Mouse (Mus musculus) common myeloid progenitor, adult 5-6 weeks (primary cell): ENCODE data around the gene Kcnj15. TPM values are rescaled to one million over a fixed set of nuclear protein-coding genes. Genes with fewer than 3 reads are reported as not detected.

Experiments used
- ATAC-seq: replicated peaks from 2 replicates; pipeline ENCODE4 v1.8.0; 2016; ENCODE audit warnings: low read depth, mild to moderate bottlenecking, moderate TSS enrichment, inconsistent platforms; ENCODE audit not compliant: poor library complexity, severe bottlenecking
- total RNA-seq: library from RNA; stranded (forward); fragments of 200-1000, 187-1606 nt; gene quantifications from 2 replicates; pipeline ENCODE4 v1.2.3, GENCODE M21; 2017

The Kcnj15 gene
- total RNA-seq: not detected in 2 replicates

DNA sequence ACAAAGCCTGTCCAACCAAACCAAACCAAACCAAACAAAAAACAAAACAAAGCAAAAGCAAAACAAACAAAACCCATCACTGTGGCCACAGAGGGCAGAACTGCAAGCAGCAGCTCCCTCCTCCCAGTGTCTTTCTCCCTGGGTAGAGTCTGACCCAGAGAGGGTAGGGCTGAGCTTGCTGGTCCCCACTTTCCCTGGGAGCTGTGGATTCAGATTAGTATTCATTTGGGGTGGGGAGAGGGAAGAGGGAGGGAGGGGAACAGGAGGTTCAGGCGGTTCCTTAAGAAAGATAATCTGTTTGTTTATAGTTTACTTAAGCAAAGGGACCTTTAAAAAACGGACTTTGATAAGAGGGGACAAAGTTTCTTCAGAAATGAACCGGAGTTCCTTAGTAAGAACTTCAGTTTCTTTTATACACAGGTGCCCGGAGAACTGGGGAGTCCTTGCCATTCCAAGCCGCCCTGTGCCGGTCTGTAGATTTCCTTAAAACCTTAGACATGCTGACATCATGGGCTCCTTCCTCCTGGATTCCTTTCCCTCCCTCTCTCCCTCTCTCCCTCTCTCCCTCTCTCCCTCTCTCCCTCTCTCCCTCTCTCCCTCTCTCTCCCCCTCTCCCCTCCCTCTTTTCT, at the start of gene Kcnj15:
Gene Kcnj15 (plus strand): TSS at position 293 of the 629 bp plus-strand sequence.
- no peak for ATAC-seq

DNA sequence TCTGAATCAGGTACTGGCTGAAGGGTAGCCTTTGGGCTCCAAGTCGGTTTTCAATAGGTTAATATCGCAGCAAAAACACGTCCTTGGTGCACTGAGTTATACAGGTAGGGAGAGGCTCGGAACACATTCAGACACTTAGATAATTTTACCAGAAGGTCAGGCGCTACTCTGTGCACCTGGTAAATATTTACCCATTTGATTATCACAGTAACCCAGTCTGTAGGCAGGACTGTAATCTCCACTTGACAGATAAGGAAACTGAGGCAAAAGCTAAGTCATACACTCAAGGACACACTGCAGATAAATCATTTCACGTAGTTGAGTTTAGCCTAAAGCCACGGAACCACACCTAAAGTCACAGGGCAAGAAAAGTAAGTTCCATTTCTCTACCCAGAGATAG, 49.1 kb upstream of the Kcnj15 start:
- peak; percentile 21 for ATAC-seq

DNA sequence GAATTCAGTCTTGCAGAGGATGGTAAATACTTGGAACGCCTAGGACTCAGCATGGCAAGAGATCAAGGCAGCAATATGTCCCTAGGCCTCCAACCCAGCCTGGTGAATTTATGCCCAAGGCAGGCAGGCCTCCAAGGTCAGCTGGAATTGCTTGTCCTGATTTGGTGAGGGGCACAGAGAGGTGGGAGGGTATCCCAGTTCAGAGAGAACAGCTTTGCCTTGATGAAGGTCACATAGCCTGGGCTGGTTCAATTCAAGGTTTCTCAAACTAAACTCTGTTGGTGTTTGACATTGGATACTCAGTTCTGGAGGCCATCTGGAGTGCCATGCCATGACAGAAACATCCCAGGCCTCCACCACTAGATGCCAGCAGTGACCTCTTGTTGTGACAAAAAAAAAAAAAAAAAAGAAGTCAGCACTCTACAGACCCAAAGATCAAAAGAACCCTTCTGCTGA, 48.3 kb upstream of the Kcnj15 start:
- ATAC-seq: peak; percentile 73

GRCm38 (mm10) chr16:95214251-95215197, 42.8 kb upstream of the Kcnj15 start:
- ATAC-seq: no peak

GRCm38 (mm10) chr16:95215782-95216181, 41.6 kb upstream of the Kcnj15 start:
- ATAC-seq: no peak

DNA sequence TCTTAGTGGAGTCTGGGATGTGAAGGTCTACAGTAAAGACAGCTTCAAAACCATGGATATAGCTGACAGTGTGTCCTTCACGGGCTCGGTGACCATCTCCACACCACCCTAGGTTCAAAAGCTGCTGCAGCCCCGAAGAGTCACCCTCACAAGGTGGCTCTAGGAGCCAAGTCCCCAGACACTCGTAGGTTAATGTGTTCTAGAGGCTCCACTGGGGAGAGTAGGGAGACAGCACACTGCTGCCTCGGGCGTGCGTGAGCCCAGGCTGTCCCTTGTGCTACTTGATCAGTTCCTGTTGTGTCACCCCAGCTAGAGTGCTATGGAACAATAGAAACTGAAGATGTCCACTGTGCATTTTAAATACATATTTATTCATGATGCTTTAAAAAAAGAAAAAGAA, 41.0 kb upstream of the Kcnj15 start:
- no peak for ATAC-seq

DNA sequence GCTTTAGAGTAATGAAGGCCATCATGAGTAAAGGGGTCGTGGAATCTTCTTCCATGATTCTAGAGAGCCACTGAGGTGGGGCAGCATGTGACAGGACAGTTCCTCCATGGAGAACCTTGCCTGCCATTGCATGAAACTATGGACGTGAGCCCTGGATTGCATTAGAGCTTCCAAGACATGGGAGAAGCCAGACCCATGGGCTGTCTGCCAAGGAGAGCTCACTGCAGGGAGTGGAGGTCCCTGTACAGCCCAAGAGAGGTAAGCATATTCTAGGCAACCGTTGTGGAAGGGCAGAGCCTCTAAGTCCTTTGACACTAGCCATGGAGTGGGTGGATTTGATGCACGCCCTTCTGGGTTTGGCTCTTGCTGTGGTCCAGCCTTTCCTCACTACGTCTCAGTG, 40.5 kb upstream of the Kcnj15 start:
- no peak for ATAC-seq

DNA sequence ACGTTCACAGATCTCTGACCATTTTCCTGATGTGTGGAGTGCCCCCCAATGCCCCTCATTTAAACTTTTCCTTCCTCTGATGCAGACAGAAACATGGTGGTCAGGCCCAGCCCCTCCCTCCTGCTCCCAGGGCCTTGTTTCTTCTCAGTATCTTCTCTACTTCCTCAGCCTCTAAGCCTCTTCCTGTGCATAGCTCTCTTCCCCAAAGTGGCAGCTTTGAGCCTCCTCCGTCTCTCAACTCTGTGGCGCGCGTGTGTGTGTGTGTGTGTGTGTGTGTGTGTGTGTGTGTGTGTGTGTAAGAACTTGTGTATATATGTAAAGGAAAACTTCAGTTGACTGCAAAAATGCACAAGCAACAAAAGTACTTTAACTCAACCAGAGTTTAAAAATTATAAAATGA, 38.6 kb upstream of the Kcnj15 start:
- peak; percentile 86 for ATAC-seq

DNA sequence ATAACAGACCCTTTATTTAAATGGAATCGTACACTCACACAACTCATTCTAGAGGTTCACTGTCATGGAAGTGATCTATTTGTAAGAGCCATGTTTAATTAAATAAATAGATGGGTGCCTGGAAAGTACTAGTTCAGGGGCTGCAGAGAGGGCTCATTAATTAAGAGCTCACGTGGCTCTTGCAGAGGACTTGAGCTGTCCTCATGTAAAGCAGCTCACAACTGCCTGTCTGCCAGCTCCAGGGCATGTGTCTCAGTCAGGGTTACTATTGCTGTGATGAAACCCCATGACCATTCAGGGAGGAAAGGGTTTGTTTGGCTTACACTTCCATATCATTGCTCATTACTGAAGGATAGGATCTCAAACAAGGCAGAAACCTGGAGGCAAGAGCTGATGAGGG, 37.9 kb upstream of the Kcnj15 start:
- ATAC-seq: no peak

DNA sequence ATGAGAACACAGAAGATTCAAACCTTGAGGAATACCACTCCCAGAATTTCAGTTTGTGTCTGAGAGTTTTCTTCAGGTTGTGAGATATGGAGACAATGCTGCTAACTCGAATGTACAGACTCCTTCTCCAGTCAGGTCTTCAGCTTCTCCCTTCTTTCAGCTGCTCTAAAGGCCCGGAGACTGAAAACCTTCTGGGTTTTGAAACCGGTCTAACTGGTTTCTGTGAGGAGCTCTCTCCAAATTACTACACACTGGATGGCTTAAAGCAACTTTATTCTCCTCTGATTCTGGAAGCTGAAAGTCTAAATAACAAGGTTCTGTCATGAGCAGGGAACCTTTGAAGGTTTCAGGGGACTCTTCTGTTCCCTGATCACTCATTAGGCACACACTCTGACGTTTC, 36.3 kb upstream of the Kcnj15 start:
- no peak for ATAC-seq

- ATAC-seq: no peak
Observed at GRCm38 (mm10) chr16:95222026-95222718, 35.2 kb upstream of the Kcnj15 start.

- 0 out of 2 replicates have a peak, but pooled peaks have one; percentile 17 for ATAC-seq
Observed at GRCm38 (mm10) chr16:95223435-95223834, 33.9 kb upstream of the Kcnj15 start.

DNA sequence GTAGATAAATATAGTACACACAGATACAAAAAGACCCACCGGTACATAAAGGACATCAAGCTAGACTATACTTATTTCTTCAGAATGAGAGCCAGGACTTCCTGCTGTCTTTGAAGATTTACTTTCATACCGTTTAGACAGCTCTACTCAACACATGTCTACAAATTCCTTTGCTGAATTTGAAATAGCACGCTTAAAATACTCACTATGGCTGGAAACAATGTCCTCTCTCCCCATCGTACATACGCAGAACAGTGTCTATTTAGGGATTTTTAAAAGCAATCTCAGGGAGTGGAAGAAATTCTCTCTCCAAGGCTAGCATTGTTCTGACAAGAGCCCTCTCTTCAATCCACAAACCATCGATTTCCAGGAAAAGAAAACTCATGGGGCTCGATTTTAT, 32.1 kb upstream of the Kcnj15 start:
- no peak for ATAC-seq

DNA sequence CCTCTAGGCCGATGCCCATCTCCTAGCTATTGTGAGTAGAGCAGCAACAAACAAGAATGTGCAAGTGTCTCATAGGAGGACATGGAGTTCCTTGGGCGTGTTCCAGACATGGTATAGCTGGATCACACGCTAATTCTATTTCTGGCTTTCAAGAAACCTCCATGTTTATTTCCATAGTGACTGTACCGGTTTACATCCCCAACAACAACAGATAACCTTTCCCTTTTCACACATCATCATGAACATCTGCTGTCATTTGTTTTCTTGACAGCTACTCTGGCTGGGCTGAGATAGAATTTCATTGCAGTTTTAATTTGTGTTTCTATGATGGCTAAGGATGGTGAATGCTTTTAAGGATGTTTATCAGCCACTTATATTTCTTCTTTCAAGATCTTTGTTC, 25.6 kb upstream of the Kcnj15 start:
- ATAC-seq: no peak

- ATAC-seq: no peak
Observed at GRCm38 (mm10) chr16:95234891-95235548, 22.3 kb upstream of the Kcnj15 start.

DNA sequence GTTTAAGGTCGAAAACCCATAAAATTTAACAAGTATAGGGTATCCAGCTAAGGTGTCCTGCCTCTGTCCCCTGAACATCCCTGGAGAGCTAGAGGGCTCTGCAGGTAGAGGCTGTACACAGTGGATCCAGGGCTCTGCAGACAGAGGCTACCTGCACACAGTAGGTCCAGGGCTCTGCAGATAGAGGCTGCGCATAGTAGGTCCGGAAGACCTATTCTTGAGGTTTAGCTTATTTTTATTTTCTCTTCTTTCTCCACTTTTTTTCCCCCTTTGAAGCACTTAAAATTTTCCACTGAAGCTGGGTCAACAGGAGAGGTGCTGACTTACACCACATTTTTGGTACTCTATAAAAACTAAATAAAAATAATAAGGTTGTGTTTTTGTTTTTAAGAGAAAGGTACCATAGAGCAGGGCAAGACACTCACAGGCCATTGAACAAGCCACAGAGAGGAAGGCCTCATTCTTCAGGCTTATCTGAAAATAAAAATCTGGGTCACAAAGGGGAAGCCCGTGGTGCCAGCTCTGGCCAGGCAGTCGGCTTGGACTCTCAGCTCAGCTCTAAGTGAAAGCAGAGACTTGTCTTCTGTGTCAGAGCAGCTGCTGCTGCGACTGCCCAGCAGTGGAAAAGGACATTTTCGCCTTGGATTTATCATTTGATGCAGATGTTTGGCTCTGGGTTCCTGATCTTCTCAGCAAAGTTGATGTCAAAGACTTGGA, 18.0 kb upstream of the Kcnj15 start:
- peak; percentile 61 for ATAC-seq

GRCm38 (mm10) chr16:95240688-95241087, 16.7 kb upstream of the Kcnj15 start:
- ATAC-seq: no peak

- peak; percentile 51; the same call in 1 of the 2 replicates for ATAC-seq
Observed at GRCm38 (mm10) chr16:95241581-95241980, 15.8 kb upstream of the Kcnj15 start.

GRCm38 (mm10) chr16:95242114-95242513, 15.2 kb upstream of the Kcnj15 start:
- no peak for ATAC-seq

GRCm38 (mm10) chr16:95243401-95243800, 14.0 kb upstream of the Kcnj15 start:
- no peak for ATAC-seq
